Mouse (Mus musculus): ENCODE results near the gene Il22ra1. TPM values are rescaled to one million over a fixed set of nuclear protein-coding genes. Genes with fewer than 3 reads are reported as not detected.
"Not testable (repeated sequence)": the region's sequence is repeated elsewhere in the genome, so short reads cannot be mapped to it uniquely, and the experiment has no call there.

The Il22ra1 gene
- 1 to 10 TPM in 2 of 4 experiments, under 1 TPM in 1, not detected in 1; 0.35 to 2.5 (median 1.1) TPM for total RNA-seq (2022)

- peak; percentile 72 for DNase-seq
These were observed at the start of gene Il22ra1 for GRCm38 (mm10) chr4:135727817-135728216. Gene Il22ra1, plus strand, starts transcription at chr4:135728172.

GRCm38 (mm10) chr4:135679316-135679715 is 48.7 kb upstream of the Il22ra1 start:
- DNase-seq = no peak

DNA sequence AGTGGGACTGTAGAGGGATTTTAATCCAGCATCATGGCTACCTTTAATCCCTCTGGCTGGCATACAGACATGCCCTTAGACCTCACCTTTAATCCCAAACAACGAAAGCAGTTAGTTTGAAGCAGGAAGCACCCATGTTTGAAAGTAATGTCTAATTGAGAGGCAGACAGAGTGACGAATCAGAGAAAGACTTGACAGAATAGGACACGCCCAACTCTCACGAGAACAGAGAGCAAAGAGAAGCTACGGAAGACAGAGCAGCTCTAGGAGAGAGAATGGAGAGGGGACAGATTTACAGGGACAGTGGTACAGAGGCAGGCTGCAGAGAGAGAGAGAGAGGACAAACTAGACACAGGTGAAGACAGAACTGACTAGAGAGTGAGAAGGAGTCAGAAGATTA is 46.2 kb upstream of the Il22ra1 start:
- no peak for DNase-seq

GRCm38 (mm10) chr4:135683553-135683952 is 44.4 kb upstream of the Il22ra1 start:
- no peak for DNase-seq

DNA sequence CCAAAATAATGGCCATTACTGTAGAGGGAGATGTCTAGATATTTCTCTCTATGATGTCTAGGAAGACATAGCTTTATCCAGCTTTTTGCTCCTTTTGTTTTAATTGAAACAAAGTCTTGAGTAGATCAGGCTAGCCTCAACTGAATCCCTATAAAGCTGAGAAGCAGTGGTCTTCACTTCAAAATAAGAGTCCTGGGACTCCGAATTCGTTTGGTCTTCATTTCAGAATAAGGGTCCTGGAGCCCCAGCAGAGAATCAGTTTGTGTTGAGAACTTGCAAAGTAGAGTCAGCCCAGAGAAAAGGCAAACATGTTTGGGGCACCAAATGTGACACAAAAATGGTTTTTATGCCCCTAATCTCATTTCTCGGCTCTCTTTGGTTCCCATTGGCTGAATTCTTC is 43.2 kb upstream of the Il22ra1 start:
- DNase-seq = no peak

DNA sequence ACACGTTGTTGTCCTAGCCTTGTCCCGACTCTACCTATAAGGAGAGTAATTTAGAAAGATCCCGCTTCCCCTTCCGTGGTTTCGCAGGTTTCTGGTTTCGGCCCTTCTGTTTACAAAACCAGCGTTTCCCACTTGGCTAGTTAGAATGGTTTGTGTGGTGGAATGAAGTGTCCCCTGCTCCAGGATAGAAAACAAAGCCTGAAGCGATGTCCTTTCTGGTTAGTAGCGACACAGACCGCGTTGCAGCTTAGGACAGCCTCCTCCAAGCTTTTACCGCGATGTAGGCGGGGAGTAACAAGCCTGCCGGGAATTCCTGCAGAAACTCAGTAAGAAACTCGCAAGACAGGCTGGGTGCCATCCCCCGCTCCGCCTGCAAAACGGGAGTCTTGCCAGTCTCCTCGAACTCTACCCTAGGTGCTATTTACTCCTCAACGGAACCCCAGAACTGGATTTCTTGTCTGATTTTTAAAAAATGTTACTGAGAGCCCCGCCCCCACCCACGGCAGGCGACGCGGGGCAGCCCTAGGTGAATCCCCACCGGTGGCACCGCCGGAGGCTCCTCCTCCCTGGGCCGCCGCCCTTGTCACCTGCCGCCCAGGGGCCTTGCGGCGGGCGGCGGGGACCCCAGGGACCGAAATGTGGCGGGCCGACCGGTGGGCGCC is 41.9 kb upstream of the Il22ra1 start, which contains the start of gene Ifnlr1:
Gene Ifnlr1 (plus strand): TSS at position 382 of the 662 bp plus-strand sequence.
- no peak for DNase-seq

GRCm38 (mm10) chr4:135686568-135686953 is 41.4 kb upstream of the Il22ra1 start:
- no peak for DNase-seq

DNA sequence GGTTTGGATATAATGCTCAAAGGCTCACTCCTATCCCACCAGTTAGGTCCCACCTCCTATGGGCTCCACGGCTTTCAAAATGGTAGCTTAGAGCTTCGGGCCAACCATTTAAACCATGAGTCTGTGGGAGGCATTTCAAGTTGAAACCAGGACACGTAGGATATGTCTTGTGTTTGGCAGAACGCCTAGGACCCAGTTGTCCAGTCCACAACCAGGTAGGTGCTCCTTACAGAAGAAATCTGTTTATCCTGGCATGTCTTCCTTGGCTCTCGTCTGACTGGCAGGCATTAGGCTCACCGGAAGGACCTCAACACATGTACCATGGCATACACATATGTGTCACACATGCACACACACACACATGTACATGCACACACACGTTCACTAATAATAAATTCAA is 38.2 kb upstream of the Il22ra1 start:
- DNase-seq = no peak

GRCm38 (mm10) chr4:135690241-135690640 is 37.7 kb upstream of the Il22ra1 start:
- DNase-seq = no peak

GRCm38 (mm10) chr4:135692916-135693315 is 35.1 kb upstream of the Il22ra1 start:
- no peak for DNase-seq

GRCm38 (mm10) chr4:135698498-135698897 is 29.5 kb upstream of the Il22ra1 start:
- no peak for DNase-seq

- no peak for DNase-seq
These were observed 24.5 kb upstream of the Il22ra1 start for GRCm38 (mm10) chr4:135703497-135703896.

- DNase-seq = no peak
These were observed 24.0 kb upstream of the Il22ra1 start for GRCm38 (mm10) chr4:135704016-135704415.

GRCm38 (mm10) chr4:135706045-135706444 is 21.9 kb upstream of the Il22ra1 start:
- DNase-seq = no peak

- DNase-seq = peak; percentile 37
These were observed 18.9 kb upstream of the Il22ra1 start for GRCm38 (mm10) chr4:135709072-135709564.

- no peak for DNase-seq
These were observed 18.4 kb upstream of the Il22ra1 start for GRCm38 (mm10) chr4:135709621-135710020.

GRCm38 (mm10) chr4:135710392-135710791 is 17.6 kb upstream of the Il22ra1 start:
- no peak for DNase-seq

DNA sequence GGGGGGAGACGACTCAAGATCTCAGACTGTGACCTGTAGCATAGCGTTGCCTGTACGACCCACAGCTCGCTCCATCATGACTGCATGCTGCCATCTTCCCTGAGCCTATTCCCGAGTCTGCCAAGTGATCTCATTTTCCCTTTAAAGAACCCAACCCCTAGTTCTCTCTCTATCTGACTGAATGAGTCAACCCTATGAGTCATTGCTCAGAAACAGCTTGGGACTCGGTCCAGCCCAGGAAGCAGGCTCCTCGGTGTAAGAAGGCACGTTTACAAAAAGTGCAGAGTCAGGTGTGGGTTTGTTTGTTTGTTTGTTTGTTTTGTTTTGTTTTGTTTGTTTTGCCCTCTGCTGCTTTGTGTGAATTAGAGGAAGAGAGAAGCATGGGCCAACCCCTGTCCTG is 13.2 kb upstream of the Il22ra1 start:
- no peak for DNase-seq

DNA sequence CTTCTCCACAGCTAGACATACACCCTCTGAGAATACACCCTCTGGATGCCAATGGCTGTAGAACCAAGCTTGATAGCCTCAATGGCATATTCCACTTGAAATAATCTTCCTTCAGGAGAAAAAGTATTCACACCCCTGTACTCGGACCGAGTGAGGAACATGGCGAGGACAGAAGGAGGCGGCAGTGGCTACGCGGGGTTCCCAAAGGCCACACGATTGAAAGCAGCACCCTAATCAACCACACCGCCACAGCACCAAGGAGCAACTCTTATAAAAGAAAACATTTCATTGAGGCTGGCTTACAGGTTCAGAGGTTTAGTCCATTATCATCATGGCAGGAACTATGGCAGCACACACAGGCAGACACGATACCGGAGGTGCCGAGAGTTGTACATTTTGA is 11.5 kb upstream of the Il22ra1 start:
- DNase-seq = not testable (repeated sequence)

GRCm38 (mm10) chr4:135722540-135723290 is 5.3 kb upstream of the Il22ra1 start:
- no peak for DNase-seq

- no peak for DNase-seq
These were observed 1.6 kb upstream of the Il22ra1 start for GRCm38 (mm10) chr4:135726416-135726815.

- DNase-seq = no peak
These were observed 2.2 kb downstream of the Il22ra1 start for GRCm38 (mm10) chr4:135730204-135730603.

DNA sequence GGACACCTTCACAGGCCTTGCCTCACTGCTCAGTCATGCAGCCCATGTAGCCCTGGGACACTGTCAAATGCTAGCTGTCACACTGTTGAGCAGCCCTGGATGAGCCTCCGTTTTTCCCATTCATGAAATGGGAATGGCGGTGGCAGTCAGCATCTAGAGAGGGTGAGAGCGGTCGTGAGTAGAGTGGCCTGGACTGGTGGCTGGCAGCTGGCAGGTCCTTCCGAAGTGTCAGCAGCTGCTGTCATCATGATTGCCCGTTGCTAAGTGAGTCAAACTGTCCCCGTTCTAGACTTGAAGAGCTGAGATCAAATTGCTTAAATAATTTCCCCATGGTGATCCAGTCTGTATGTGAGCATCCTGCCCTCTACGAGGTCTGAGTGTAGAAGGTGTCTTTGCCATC is 3.0 kb downstream of the Il22ra1 start:
- no peak for DNase-seq

- no peak for DNase-seq
These were observed 5.9 kb downstream of the Il22ra1 start for GRCm38 (mm10) chr4:135733901-135734300.

Data from adrenal gland, adult 8-10 months (tissue).